Mouse (Mus musculus) olfactory bulb, adult 2 months (tissue): ENCODE data around the gene Herc4. TPM values are rescaled to one million over a fixed set of nuclear protein-coding genes. Genes with fewer than 3 reads are reported as not detected.
"Not testable (repeated sequence)": the region's sequence is repeated elsewhere in the genome, so short reads cannot be mapped to it uniquely, and the experiment has no call there.

Experiments
- H3K27ac ChIP-seq: fragments of 200-500 bp; 2 replicates; pipeline ENCODE4 v1.5.1; 2012; ENCODE audit warnings: low read depth, low read length; ENCODE audit not compliant: insufficient read depth
- H3K4me1 ChIP-seq: fragments of 200-500 bp; 2 replicates; pipeline ENCODE4 v1.6.1; 2012; ENCODE audit warnings: low read length; ENCODE audit not compliant: control insufficient read depth, insufficient read depth
- H3K4me3 ChIP-seq: fragments of 200-500 bp; 2 replicates; pipeline ENCODE4 v1.5.1; 2012; ENCODE audit warnings: mild to moderate bottlenecking, low read depth, low read length, moderate library complexity; ENCODE audit not compliant: insufficient read depth
- CTCF ChIP-seq: fragments of 200-500 bp; IDR thresholded peaks from 2 replicates; pipeline ENCODE4 v1.5.1; 2012; ENCODE audit warnings: low read depth, mild to moderate bottlenecking, low read length, moderate library complexity; ENCODE audit not compliant: insufficient read depth
- POLR2A ChIP-seq: fragments of 200-500 bp; IDR thresholded peaks from 2 replicates; pipeline ENCODE4 v1.6.1; 2012; ENCODE audit warnings: mild to moderate bottlenecking, low read depth, low read length, moderate library complexity; ENCODE audit not compliant: insufficient read depth
- WGBS: fragments of 180-500 bp; shearing (Covaris S2); methylation state at CpG from one replicate; pipeline ENCODE4 v1.1.7; 2018; 5-methylcytosine and 5-hydroxymethylcytosine counted together
- polyA plus RNA-seq: library from polyadenylated mRNA; stranded (reverse); fragments of >200 nt; gene quantifications from 2 replicates; pipeline ENCODE4 v1.2.4, GENCODE M21; 2012; ENCODE audit warnings: low replicate concordance; ENCODE audit not compliant: missing spikeins, insufficient read depth, insufficient read length

The Herc4 gene
- polyA plus RNA-seq, 1 experiment = not detected

- Histone ChIP-seq H3K27ac (no peak overlapping the region), H3K4me3 (0 out of 2 replicates have a peak overlapping the region, but pooled peaks have one; percentile 2), H3K4me1 (peaks cover 9% of the 10 kb centered on the region)
- TF ChIP-seq CTCF = no peak
- TF ChIP-seq POLR2A = no peak
- 76% methylated on average over 13 of the region's 13 CpGs for WGBS
Measured at GRCm38 (mm10) chr10:63336901-63337300, 93.3 kb downstream of the Herc4 start.

- Histone ChIP-seq H3K4me1 (peaks cover 9% of the 10 kb centered on the region), H3K4me3 (no peak overlapping the region), H3K27ac (no peak overlapping the region)
- TF ChIP-seq CTCF (no peak), POLR2A (no peak)
- 27% methylated on average over 5 of the region's 5 CpGs for WGBS
Measured at GRCm38 (mm10) chr10:63337326-63337725, 93.7 kb downstream of the Herc4 start.

GRCm38 (mm10) chr10:63337951-63338836, 94.6 kb downstream of the Herc4 start:
- peaks cover 9% of the 10 kb centered on the region for H3K4me1 ChIP-seq
- 7% methylated on average over 113 of the region's 113 CpGs for WGBS
- H3K4me3 ChIP-seq = peak overlapping the region; percentile 85
- TF ChIP-seq POLR2A (no peak; the same call in 1 of the 2 replicates), CTCF (no peak)
- peak overlapping the region; percentile 72 for H3K27ac ChIP-seq

GRCm38 (mm10) chr10:63338914-63339643, 95.5 kb downstream of the Herc4 start:
- peaks cover 9% of the 10 kb centered on the region for H3K4me1 ChIP-seq
- 2% methylated on average over 68 of the region's 74 CpGs for WGBS
- TF ChIP-seq POLR2A = peak; percentile 84
- no peak for TF ChIP-seq CTCF

GRCm38 (mm10) chr10:63341351-63341750, 97.7 kb downstream of the Herc4 start:
- H3K27ac ChIP-seq = no peak overlapping the region
- H3K4me3 ChIP-seq = no peak overlapping the region
- 83% methylated on average over 2 of the region's 2 CpGs for WGBS
- H3K4me1 ChIP-seq = peaks cover 9% of the 10 kb centered on the region
- TF ChIP-seq POLR2A = no peak
- TF ChIP-seq CTCF = no peak

More at GRCm38 (mm10) chr10:63338914-63339643, 95.5 kb downstream of the Herc4 start:
- Histone ChIP-seq H3K27ac (peak overlapping the region; percentile 72), H3K4me3 (peak overlapping the region; percentile 85)

- 95% methylated on average over 3 of the region's 3 CpGs for WGBS
- Histone ChIP-seq H3K4me3 (no peak overlapping the region), H3K4me1 (no peaks in the 10 kb centered on the region), H3K27ac (no peak overlapping the region)
- TF ChIP-seq CTCF (no peak), POLR2A (no peak)
Measured at GRCm38 (mm10) chr10:63344751-63345150, 101.1 kb downstream of the Herc4 start.

GRCm38 (mm10) chr10:63348291-63348690, 104.7 kb downstream of the Herc4 start:
- TF ChIP-seq CTCF = no peak
- TF ChIP-seq POLR2A = no peak
- 75% methylated on average over 3 of the region's 3 CpGs for WGBS
- no peaks in the 10 kb centered on the region for H3K4me1 ChIP-seq
- no peak overlapping the region for H3K4me3 ChIP-seq
- H3K27ac ChIP-seq = no peak overlapping the region

GRCm38 (mm10) chr10:63350666-63351065, 107.1 kb downstream of the Herc4 start:
- 96% methylated on average over 7 of the region's 7 CpGs for WGBS
- Histone ChIP-seq H3K4me3 (no peak overlapping the region), H3K27ac (no peak overlapping the region), H3K4me1 (no peaks in the 10 kb centered on the region)
- no peak for TF ChIP-seq CTCF
- no peak for TF ChIP-seq POLR2A

GRCm38 (mm10) chr10:63351099-63351498, 107.5 kb downstream of the Herc4 start:
- 92% methylated on average over 7 of the region's 7 CpGs for WGBS
- not testable (repeated sequence) for H3K4me3 ChIP-seq, H3K4me1 ChIP-seq, H3K27ac ChIP-seq
